Mouse (Mus musculus) lung, postnatal 0 days (tissue): ENCODE results near the gene Ptpdc1. TPM values are rescaled to one million over a fixed set of nuclear protein-coding genes. Genes with fewer than 3 reads are reported as not detected.
A peak's percentile ranks its signal among the peaks of the same experiment; 100 is the strongest.

Source experiments
- ATAC-seq: fragments of 200-750 bp; cut with Nextera tagmentation; 2 replicates; pipeline ENCODE4 v1.8.0; 2017; ENCODE audit warnings: moderate library complexity
- DNase-seq: peaks from one replicate; pipeline ENCODE4 v3.0.0-alpha.2; 2016; ENCODE audit warnings: low spot score
- H3K27ac ChIP-seq: fragments of 300-500 bp; sonication (generic); 2 replicates; pipeline ENCODE4 v1.5.1; 2014; ENCODE audit warnings: antibody characterized with exemption, mild to moderate bottlenecking, low read length, mixed read lengths
- H3K27me3 ChIP-seq: fragments of 300-500 bp; sonication (generic); replicated peaks from 2 replicates; pipeline ENCODE4 v1.6.1; 2014; ENCODE audit warnings: low read length, mixed read lengths; ENCODE audit not compliant: insufficient read depth
- H3K36me3 ChIP-seq: fragments of 300-500 bp; sonication (generic); 2 replicates; pipeline ENCODE4 v1.6.1; 2014; ENCODE audit warnings: low read length, mixed read lengths; ENCODE audit not compliant: insufficient read depth
- H3K4me1 ChIP-seq: fragments of 300-500 bp; sonication (generic); 2 replicates; pipeline ENCODE4 v1.6.1; 2014; ENCODE audit warnings: antibody characterized with exemption, low read depth, low read length, mixed read lengths; ENCODE audit not compliant: insufficient read depth
- H3K4me2 ChIP-seq: fragments of 300-500 bp; sonication (generic); replicated peaks from 2 replicates; pipeline ENCODE4 v1.6.1; 2014; ENCODE audit warnings: low read depth, mild to moderate bottlenecking, low read length, moderate library complexity, mixed read lengths
- H3K4me3 ChIP-seq: fragments of 300-500 bp; sonication (generic); 2 replicates; pipeline ENCODE4 v1.5.1; 2014; ENCODE audit warnings: low read depth, low read length
- H3K9ac ChIP-seq: fragments of 300-500 bp; sonication (generic); replicated peaks from 2 replicates; pipeline ENCODE4 v1.6.1; 2014; ENCODE audit warnings: low read depth, mild to moderate bottlenecking
- H3K9me3 ChIP-seq: fragments of 300-500 bp; sonication (generic); 2 replicates; pipeline ENCODE4 v1.6.1; 2016; ENCODE audit warnings: low read length, mixed read lengths
- CTCF ChIP-seq: IDR thresholded peaks from 2 replicates; pipeline ENCODE4 v1.5.1; 2016; ENCODE audit warnings: antibody characterized with exemption, mild to moderate bottlenecking
- EP300 ChIP-seq: IDR thresholded peaks from 2 replicates; pipeline ENCODE4 v1.6.1; 2016; ENCODE audit warnings: antibody characterized with exemption, mild to moderate bottlenecking, control low read depth
- WGBS: fragments of 180-500 bp; shearing (Covaris S2); extraction: QIAGEN DNeasy Blood & Tissue Kit; methylation state at CpG from one replicate; pipeline ENCODE4 v1.1.7; 2014; 5-methylcytosine and 5-hydroxymethylcytosine counted together
- polyA plus RNA-seq: library from polyadenylated mRNA; unstranded; fragments of >200 nt; fragmentation: Nextera tagmentation; extraction: Ambion mirVana; gene quantifications from 2 replicates; pipeline ENCODE4 v1.2.1, GENCODE M21; 2015

Ptpdc1 gene
- polyA plus RNA-seq, 1 experiment from 2014 or later: 6.3 TPM

DNA sequence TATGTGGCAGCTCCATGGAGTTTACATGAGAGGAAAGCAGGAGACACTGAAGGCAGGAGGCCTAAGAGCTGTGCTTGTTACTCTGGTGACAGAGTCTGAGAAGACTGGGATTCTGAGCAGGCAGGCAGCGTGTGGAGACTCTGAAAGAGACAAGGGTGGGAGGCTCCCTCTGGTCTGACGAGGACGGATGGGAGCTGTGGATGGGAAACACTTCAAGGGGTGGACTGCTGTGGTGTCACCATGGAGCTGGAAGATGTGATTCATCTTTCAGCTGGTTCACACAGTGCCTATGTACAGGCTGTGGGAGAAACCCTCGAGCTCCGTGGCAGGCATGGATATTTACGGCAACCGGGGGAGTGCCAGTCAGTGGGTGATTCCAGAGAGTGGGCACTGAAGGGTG is 30.9 kb downstream of the Ptpdc1 start:
- no peaks in the 10 kb centered on the region for H3K36me3 ChIP-seq
- TF ChIP-seq CTCF: no peak
- TF ChIP-seq EP300: no peak
- no peak overlapping the region for H3K4me3 ChIP-seq
- 77% methylated on average over 7 of the region's 7 CpGs for WGBS
- H3K9me3 ChIP-seq: no peaks in the 10 kb centered on the region
- H3K9ac ChIP-seq: no peak overlapping the region
- no peak overlapping the region for H3K27ac ChIP-seq
- H3K27me3 ChIP-seq: no peaks in the 10 kb centered on the region
- no peak for DNase-seq
- no peaks in the 10 kb centered on the region for H3K4me1 ChIP-seq
- no peak for ATAC-seq
- no peak overlapping the region for H3K4me2 ChIP-seq

DNA sequence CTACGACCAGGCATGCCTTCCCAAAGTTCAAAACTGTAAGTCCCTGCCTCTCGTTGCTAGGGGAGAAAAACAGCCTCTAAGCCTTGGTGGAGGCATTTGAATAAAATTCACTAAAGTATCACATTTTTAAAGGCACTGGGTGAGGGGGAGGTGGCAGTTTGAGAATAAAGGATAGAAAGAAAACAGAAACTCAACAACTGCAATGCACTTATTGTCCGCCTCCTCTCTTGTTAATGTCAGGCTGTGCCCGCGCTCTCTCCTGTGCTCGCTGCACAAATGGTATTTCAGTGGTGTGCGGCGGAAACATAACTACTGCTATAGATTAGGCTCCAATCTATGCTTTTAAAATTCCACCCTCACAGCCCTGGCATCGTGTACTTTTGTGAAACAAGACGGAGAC is 31.4 kb downstream of the Ptpdc1 start:
- Histone ChIP-seq H3K9ac (no peak overlapping the region), H3K9me3 (no peaks in the 10 kb centered on the region), H3K4me3 (no peak overlapping the region), H3K36me3 (no peaks in the 10 kb centered on the region), H3K4me1 (no peaks in the 10 kb centered on the region), H3K27me3 (no peaks in the 10 kb centered on the region), H3K27ac (no peak overlapping the region), H3K4me2 (no peak overlapping the region)
- ATAC-seq (no peak), DNase-seq (no peak)
- 83% methylated on average over 10 of the region's 10 CpGs for WGBS
- TF ChIP-seq CTCF (no peak), EP300 (no peak)

DNA sequence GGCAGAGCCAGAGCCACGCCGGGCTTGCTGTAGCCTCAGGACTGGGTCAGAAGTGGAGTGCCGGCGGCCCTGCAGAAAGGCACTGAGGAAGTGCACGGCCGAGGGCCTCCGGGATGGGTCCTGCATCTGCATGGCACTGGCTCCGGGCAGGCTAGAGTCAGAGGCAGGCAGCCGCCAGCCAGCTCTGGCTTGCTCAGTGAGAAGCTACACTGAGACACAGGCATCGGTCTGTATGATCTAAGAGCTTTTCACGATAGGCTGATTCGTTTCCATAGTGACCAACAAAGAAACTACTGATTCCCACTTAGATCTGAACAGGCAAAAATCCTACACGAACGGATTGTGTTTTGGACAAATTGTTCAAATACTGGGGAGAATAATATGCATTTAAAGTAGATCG is 32.3 kb downstream of the Ptpdc1 start:
- no peaks in the 10 kb centered on the region for H3K36me3 ChIP-seq
- H3K4me3 ChIP-seq: no peak overlapping the region
- H3K4me1 ChIP-seq: no peaks in the 10 kb centered on the region
- ATAC-seq (no peak), DNase-seq (no peak)
- H3K9me3 ChIP-seq: no peaks in the 10 kb centered on the region
- no peak for TF ChIP-seq CTCF
- no peak for TF ChIP-seq EP300
- H3K27me3 ChIP-seq: no peaks in the 10 kb centered on the region
- H3K27ac ChIP-seq: no peak overlapping the region
- WGBS: 48% methylated on average over 15 of the region's 15 CpGs
- no peak overlapping the region for H3K4me2 ChIP-seq
- no peak overlapping the region for H3K9ac ChIP-seq

DNA sequence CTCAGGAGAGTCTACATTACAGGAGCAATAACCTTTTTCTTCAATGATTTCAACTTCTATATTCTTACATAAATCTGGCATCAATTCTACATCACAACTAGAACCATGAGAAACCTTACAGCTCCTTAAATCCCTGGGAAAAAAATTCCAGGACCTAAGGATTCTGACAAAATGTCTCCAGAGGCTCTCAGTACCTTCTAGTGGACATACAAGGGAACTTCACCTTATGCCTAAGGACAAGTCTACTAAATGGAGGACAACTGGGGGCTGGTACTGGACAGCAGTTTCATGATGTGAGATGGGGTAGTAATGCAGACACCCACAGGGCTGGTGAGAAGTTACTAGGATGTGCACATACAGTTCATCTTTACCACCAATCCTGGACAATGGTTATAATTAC is 34.7 kb downstream of the Ptpdc1 start:
- Histone ChIP-seq H3K4me1 (no peaks in the 10 kb centered on the region), H3K9ac (no peak overlapping the region), H3K4me3 (no peak overlapping the region), H3K27ac (no peak overlapping the region), H3K27me3 (no peaks in the 10 kb centered on the region), H3K9me3 (no peaks in the 10 kb centered on the region), H3K36me3 (no peaks in the 10 kb centered on the region), H3K4me2 (no peak overlapping the region)
- DNase-seq (peak; percentile 60), ATAC-seq (no peak)
- no peak for TF ChIP-seq EP300
- peak; percentile 60 for TF ChIP-seq CTCF

DNA sequence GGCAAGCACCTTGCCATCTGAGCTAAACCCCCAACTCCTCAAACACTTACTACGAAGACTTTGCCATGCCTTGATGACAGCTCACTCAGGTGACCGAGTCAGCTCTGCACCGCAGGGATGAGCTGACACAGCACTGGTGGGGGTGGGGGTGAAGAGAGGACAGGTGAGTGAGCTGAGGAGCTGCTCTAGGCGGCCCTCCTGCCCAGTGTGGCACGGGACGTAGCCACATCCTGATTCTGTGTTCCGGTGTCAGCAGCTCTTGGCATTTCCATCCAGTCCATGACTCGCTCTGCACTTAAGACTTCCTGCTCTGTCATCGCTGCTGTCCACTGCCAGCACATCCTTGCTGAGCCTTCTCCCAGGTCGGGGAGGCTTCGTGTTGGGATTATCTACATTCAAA is 38.1 kb downstream of the Ptpdc1 start:
- no peaks in the 10 kb centered on the region for H3K36me3 ChIP-seq
- H3K4me2 ChIP-seq: no peak overlapping the region
- H3K4me3 ChIP-seq: no peak overlapping the region
- no peaks in the 10 kb centered on the region for H3K4me1 ChIP-seq
- no peak for DNase-seq
- no peaks in the 10 kb centered on the region for H3K9me3 ChIP-seq
- 57% methylated on average over 11 of the region's 11 CpGs for WGBS
- H3K27me3 ChIP-seq: no peaks in the 10 kb centered on the region
- TF ChIP-seq EP300 (no peak), CTCF (no peak)
- peak; percentile 12; the same call in 1 of the 2 replicates for ATAC-seq
- H3K9ac ChIP-seq: no peak overlapping the region
- H3K27ac ChIP-seq: no peak overlapping the region

DNA sequence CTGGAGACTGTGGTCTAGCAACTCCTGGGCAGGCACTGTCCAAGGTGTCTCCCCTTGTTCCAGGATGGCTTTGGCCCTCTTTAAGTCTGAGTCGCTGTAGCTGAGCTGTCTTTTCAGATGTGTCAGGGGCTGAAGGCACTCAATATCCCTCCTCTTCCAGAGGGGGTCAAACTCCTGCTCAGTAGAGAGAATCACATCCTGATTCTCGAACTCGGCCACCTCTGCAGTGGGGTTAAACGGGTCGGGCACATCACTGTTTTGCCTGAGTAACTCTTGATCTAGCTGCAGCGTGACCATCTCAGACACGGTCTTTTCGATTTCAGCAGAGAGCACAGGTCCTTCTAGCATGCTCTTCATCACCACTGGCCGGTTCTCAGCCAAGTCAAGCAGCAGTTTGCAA is 39.0 kb downstream of the Ptpdc1 start:
- Histone ChIP-seq H3K27ac (no peak overlapping the region), H3K9ac (no peak overlapping the region), H3K4me3 (no peak overlapping the region), H3K4me2 (no peak overlapping the region), H3K9me3 (no peaks in the 10 kb centered on the region), H3K36me3 (no peaks in the 10 kb centered on the region), H3K4me1 (no peaks in the 10 kb centered on the region), H3K27me3 (no peaks in the 10 kb centered on the region)
- WGBS: 85% methylated on average over 9 of the region's 9 CpGs
- no peak for TF ChIP-seq EP300
- no peak for TF ChIP-seq CTCF
- ATAC-seq: no peak
- no peak for DNase-seq

DNA sequence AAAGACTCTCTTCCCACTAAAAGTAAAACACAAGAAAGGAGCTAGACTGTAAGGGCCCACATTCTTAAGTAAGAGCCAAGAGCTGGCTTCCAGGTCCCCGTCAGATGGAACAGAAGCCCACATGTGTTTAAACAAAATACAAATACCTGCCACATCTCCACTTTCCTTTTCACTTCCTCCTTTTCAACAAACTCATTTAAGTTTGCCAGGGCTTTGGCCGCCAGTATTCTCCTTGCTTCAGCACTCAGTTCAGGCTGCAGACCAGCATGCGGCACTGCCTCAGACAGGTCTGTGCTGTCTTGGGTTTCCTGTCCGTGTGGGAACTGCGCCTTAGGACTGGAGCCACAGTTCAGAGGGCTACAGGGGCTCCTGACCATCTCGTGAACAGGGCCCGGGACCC is 39.7 kb downstream of the Ptpdc1 start:
- no peak overlapping the region for H3K4me3 ChIP-seq
- H3K4me1 ChIP-seq: no peaks in the 10 kb centered on the region
- H3K9me3 ChIP-seq: no peaks in the 10 kb centered on the region
- H3K27ac ChIP-seq: no peak overlapping the region
- ATAC-seq: no peak
- H3K4me2 ChIP-seq: no peak overlapping the region
- H3K27me3 ChIP-seq: no peaks in the 10 kb centered on the region
- no peak overlapping the region for H3K9ac ChIP-seq
- no peak for DNase-seq
- no peaks in the 10 kb centered on the region for H3K36me3 ChIP-seq
- TF ChIP-seq EP300: no peak
- no peak for TF ChIP-seq CTCF
- 71% methylated on average over 7 of the region's 7 CpGs for WGBS
